Mouse (Mus musculus): ENCODE data around the gene Cyp3a16. TPM values are rescaled to one million over a fixed set of nuclear protein-coding genes. Genes with fewer than 3 reads are reported as not detected.
"Not testable (repeated sequence)": the region's sequence is repeated elsewhere in the genome, so short reads cannot be mapped to it uniquely, and the experiment has no call there.

The Cyp3a16 gene
- not detected in 2 replicates for polyA plus RNA-seq (2016; fragmentation: Nextera tagmentation; extraction: Ambion mirVana)

DNA sequence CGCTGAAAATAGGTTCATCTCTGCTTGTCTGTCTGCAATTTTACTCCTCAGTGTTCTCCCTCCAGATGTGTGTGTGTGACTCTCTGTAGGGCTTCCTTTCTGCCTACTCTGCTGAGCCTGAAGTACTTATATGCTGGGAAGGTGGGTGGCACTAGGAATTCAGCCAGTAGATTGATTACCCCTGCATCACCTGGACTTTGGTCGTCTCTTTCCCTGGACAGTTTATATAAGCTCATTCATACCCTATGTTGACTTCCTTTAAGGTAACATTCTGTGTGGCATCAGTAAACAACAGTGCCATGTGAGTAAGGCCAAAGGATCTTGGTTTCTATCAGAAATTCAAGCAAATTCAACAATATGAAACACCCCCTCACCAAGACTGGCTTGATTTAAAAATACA lies at the start of gene Cyp3a16:
TSS of gene Cyp3a16 (minus strand) at position 101 of the 400 bp plus-strand sequence.
- not testable (repeated sequence) for H3K4me3 ChIP-seq (replicated peaks); ATAC-seq (ENCODE audit: low FRiP score); H3K27ac ChIP-seq; H3K4me1 ChIP-seq; H3K27me3 ChIP-seq; H3K36me3 ChIP-seq (replicated peaks); H3K4me2 ChIP-seq; H3K9ac ChIP-seq
- WGBS = 73% methylated on average over 2 of the region's 2 CpGs
- H3K9me3 ChIP-seq = peaks cover 25% of the 10 kb centered on the region

DNA sequence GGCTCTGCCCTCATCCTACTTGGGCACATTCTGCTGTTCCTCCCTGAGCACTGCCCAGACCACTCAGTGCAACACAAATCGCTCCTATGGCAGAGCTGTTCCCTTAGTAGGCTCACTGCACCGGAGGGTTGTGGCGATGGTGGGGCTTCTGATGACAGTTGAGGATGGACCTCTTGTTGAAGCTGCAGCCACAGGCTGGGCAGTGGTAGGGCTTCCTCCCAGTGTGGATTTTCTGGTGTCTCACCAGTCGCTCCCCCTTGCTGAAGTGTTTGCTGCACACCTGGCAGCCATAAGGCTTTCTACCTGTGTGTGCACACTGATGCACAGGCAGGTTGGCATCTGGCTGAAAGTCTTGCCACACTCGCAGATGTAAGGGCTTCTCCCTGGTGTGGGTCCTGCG lies 20.8 kb upstream of the Cyp3a16 start:
- H3K9ac ChIP-seq = no peak overlapping the region
- no peak overlapping the region for H3K4me2 ChIP-seq
- ATAC-seq (ENCODE audit: low FRiP score) = no peak
- H3K27me3 ChIP-seq = no peaks in the 10 kb centered on the region
- H3K4me1 ChIP-seq = no peaks in the 10 kb centered on the region
- H3K4me3 ChIP-seq (replicated peaks) = no peak overlapping the region
- no peak overlapping the region for H3K27ac ChIP-seq
- no CpG with 5 or more reads among the region's 6 CpGs for WGBS
- H3K36me3 ChIP-seq (replicated peaks) = no peaks in the 10 kb centered on the region
- no peaks in the 10 kb centered on the region for H3K9me3 ChIP-seq

DNA sequence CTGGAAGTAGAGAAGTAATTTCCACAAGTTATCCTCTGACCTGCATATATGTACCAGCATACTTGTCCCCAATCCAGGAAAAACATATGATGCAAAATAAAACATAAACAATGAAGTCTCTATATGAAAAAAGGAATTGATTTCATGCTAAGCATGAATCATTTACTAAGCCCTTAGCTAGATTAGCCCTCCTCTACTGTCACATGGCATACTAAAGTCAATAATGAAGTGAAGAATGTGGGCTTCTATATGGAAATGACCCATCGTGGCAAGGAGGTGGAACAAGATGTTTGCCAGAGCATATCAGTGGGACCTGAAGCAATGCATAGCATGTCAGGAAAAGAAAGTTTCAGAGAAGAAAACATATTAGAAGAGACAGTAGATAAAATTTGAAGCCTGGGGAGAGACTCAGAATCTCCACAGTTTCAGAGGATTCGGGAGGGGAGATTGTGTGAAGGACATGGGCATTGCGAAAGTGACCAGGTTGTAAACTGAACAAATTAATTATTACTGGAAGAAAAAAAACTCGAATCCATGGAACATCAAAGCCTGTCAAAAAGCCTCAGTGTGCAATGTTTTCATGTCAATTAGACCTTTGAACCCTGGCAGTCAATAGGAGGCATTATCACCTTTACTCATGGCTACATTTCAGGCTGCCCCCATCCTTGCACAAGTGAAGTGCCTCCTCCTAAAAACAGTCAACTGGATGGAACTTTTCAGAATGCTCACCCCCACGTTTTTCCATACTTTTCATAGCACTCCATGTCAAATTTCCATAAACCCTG lies 5.0 kb downstream of the Cyp3a16 start:
- WGBS = 64% methylated on average over 5 of the region's 5 CpGs
- Histone ChIP-seq H3K9ac (no peak overlapping the region), H3K27ac (no peak overlapping the region), H3K4me2 (no peak overlapping the region), H3K4me3 (replicated peaks) (no peak overlapping the region), H3K36me3 (replicated peaks) (no peaks in the 10 kb centered on the region), H3K27me3 (no peaks in the 10 kb centered on the region), H3K4me1 (no peaks in the 10 kb centered on the region), H3K9me3 (peaks cover 35% of the 10 kb centered on the region)
- no peak for ATAC-seq (ENCODE audit: low FRiP score)

DNA sequence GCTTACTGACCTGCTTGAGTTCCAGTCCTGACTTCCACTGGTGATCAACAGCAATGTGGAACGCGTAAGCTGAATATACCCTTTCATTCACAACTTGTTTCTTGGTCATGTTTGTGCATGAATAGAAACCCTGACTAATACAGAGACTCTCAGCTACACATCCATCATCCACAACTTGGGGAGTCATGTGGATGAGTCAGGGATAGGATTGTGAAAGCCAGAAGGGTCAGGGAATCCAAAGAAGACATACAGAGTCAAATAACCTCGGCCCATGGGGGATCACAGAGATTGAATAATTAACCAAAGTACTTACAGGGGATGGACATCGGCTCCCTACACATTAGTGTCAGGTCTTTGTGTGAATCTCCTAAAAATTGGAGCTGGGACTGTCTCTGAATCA lies 7.2 kb downstream of the Cyp3a16 start:
- no peak overlapping the region for H3K4me2 ChIP-seq
- no peak for ATAC-seq (ENCODE audit: low FRiP score)

DNA sequence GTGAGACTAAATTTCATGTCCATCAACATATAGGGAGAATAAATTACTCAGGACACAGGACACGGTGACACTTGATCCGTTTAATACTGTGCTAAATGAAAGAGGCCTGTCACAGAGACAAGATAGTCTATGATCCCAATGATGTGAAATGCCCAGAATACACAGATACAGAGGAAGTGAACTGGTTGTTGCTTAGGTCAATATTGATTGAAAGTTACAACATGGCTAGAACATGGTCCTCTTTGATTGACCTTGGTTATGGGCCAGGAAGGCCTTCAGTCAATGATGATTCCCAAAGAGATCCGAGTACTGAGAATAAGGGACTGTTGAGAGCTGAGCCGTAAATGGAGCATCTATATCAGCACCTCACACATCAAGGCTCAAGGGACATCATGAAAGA lies 15.1 kb downstream of the Cyp3a16 start:
- H3K4me1 ChIP-seq = no peaks in the 10 kb centered on the region
- no peak overlapping the region for H3K4me2 ChIP-seq
- H3K27me3 ChIP-seq = no peaks in the 10 kb centered on the region
- peaks cover 38% of the 10 kb centered on the region for H3K9me3 ChIP-seq
- no peak overlapping the region for H3K27ac ChIP-seq
- H3K9ac ChIP-seq = no peak overlapping the region
- 83% methylated on average over 4 of the region's 4 CpGs for WGBS
- H3K4me3 ChIP-seq (replicated peaks) = no peak overlapping the region
- no peaks in the 10 kb centered on the region for H3K36me3 ChIP-seq (replicated peaks)
- ATAC-seq (ENCODE audit: low FRiP score) = no peak

More for the DNA sequence above, 7.2 kb downstream of the Cyp3a16 start:
- H3K36me3 ChIP-seq (replicated peaks) = no peaks in the 10 kb centered on the region
- no peaks in the 10 kb centered on the region for H3K4me1 ChIP-seq
- H3K9ac ChIP-seq = no peak overlapping the region
- WGBS = 75% methylated on average over 4 of the region's 4 CpGs
- H3K27ac ChIP-seq = no peak overlapping the region
- no peak overlapping the region for H3K4me3 ChIP-seq (replicated peaks)
- no peaks in the 10 kb centered on the region for H3K27me3 ChIP-seq
- peaks cover 27% of the 10 kb centered on the region for H3K9me3 ChIP-seq

DNA sequence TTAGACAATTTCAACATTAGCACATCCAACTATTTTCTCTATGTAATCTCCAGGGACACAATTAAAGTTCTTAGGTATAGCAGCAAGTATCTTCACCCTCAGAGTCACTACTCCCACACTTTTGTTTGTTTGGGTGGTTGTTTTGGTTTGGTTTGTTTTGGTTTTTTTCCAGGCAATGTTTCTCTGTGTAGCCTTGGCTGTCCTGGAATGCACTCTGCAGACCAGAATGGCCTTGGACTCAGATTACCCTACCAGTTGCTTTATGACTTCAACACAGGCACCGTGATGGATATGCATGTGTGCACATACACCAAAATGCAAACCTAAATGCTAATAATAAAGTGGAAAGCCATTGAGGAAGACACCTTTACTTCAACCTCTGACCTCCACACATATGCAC lies 35.8 kb downstream of the Cyp3a16 start:
- no peaks in the 10 kb centered on the region for H3K27me3 ChIP-seq
- WGBS = 87% methylated on average over 1 of the region's 1 CpGs
- no peak overlapping the region for H3K27ac ChIP-seq
- H3K4me2 ChIP-seq = no peak overlapping the region
- no peak overlapping the region for H3K9ac ChIP-seq
- H3K4me3 ChIP-seq (replicated peaks) = no peak overlapping the region
- H3K4me1 ChIP-seq = no peaks in the 10 kb centered on the region
- H3K36me3 ChIP-seq (replicated peaks) = no peaks in the 10 kb centered on the region
- ATAC-seq (ENCODE audit: low FRiP score) = no peak
- H3K9me3 ChIP-seq = peaks cover 43% of the 10 kb centered on the region

DNA sequence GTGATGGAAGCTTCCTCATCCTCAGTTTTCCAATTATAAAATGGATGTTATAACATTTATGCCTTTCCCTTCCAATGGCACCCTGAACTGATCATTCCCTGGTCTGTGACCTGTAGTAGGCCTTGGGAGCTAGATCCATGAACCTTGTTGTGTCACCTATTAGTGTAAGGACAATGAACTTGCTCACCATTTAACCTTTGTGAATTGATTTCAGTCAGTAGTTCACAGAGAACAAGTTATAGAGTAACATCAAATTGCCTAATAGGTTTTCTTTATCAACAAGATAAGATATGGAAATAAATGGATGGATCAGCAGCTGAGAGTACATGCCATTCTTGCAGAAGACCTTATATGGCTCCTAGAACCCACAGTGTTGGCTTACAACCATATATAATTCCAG lies 38.5 kb downstream of the Cyp3a16 start:
- no peaks in the 10 kb centered on the region for H3K36me3 ChIP-seq (replicated peaks)
- no peak overlapping the region for H3K9ac ChIP-seq
- ATAC-seq (ENCODE audit: low FRiP score) = no peak
- no peak overlapping the region for H3K27ac ChIP-seq
- peaks cover 37% of the 10 kb centered on the region for H3K9me3 ChIP-seq
- H3K27me3 ChIP-seq = no peaks in the 10 kb centered on the region
- H3K4me2 ChIP-seq = no peak overlapping the region
- H3K4me3 ChIP-seq (replicated peaks) = no peak overlapping the region
- no peaks in the 10 kb centered on the region for H3K4me1 ChIP-seq

DNA sequence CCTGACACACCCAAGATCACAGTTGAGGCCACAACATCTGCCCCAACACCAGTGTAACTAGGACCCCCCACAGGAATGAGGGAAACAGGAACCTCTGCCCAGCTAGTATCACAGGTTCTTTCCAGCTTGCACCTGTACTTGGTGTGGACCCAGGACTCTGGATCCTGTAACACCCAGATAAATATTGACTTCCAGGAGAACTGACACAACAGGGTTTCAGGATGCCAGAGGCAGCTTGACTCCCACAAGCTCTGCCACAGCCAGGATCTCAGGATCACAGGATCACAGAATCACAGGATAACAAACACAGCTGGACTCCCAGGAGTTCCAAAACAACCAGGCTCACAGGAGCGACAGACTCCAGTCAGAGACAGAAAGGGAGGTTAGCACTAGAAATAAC lies 47.2 kb downstream of the Cyp3a16 start:
- Histone ChIP-seq H3K36me3 (replicated peaks) (no peaks in the 10 kb centered on the region), H3K4me3 (replicated peaks) (no peak overlapping the region), H3K4me2 (no peak overlapping the region), H3K27me3 (no peaks in the 10 kb centered on the region), H3K9ac (no peak overlapping the region), H3K27ac (no peak overlapping the region), H3K4me1 (no peaks in the 10 kb centered on the region), H3K9me3 (peaks cover 15% of the 10 kb centered on the region)
- no peak for ATAC-seq (ENCODE audit: low FRiP score)
- WGBS = 52% methylated on average over 1 of the region's 1 CpGs

DNA sequence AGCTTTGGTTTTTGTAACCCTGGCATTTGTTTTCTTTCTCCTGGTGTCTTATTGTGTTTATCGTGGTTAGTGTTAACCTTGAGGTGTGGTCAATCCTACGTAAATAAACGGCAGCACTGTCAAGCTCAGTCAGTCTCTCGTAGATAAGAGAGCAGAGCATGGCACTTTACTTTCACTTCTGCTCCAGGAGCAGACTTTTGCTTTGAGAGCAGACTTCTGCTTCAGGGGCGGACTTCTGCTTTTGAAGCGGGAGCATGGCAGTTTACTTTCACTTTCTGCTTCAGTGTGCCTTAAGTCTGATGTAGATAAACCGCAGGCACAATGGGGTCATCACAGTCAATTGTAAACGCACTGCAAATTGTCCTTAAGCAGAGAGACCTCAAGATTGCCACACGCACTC lies 54.1 kb downstream of the Cyp3a16 start:
- not testable (repeated sequence) for H3K4me2 ChIP-seq; H3K4me3 ChIP-seq (replicated peaks); H3K36me3 ChIP-seq (replicated peaks); H3K4me1 ChIP-seq; H3K27me3 ChIP-seq; ATAC-seq (ENCODE audit: low FRiP score); H3K9ac ChIP-seq; H3K27ac ChIP-seq
- 89% methylated on average over 9 of the region's 9 CpGs for WGBS
- H3K9me3 ChIP-seq = peaks cover 48% of the 10 kb centered on the region

Other genes with a start within 250 kb of the Cyp3a16 start
- 37.4 and 38.0 TPM in 2 replicates for gene Zfp655, start 238.0 kb downstream of the Cyp3a16 start, polyA plus RNA-seq (2016; fragmentation: Nextera tagmentation; extraction: Ambion mirVana)
- gene Zscan25, start 189.2 kb downstream of the Cyp3a16 start, polyA plus RNA-seq (2016; fragmentation: Nextera tagmentation; extraction: Ambion mirVana) = 0.66 and 0.73 TPM in 2 replicates
- gene Cyp3a57, start 124.4 kb downstream of the Cyp3a16 start, polyA plus RNA-seq (2016; fragmentation: Nextera tagmentation; extraction: Ambion mirVana) = not detected in 2 replicates
- gene Cyp3a41b, start 115.0 kb upstream of the Cyp3a16 start, polyA plus RNA-seq (2016; fragmentation: Nextera tagmentation; extraction: Ambion mirVana) = not detected in 2 replicates